Mouse (Mus musculus) hindbrain, embryonic 11.5 days (tissue): ENCODE data around the gene Kcnab1. TPM values are rescaled to one million over a fixed set of nuclear protein-coding genes. Genes with fewer than 3 reads are reported as not detected.

Experiments used
- ATAC-seq: fragments of 200-750 bp; cut with Nextera tagmentation; 2 replicates; pipeline ENCODE4 v1.8.0; 2017; ENCODE audit warnings: mild to moderate bottlenecking, moderate TSS enrichment, moderate library complexity; ENCODE audit not compliant: low FRiP score
- DNase-seq: peaks from one replicate; pipeline ENCODE4 v3.0.0-alpha.2; 2015; ENCODE audit warnings: low spot score
- H3K27ac ChIP-seq: fragments of 300-500 bp; sonication (generic); 2 replicates; pipeline ENCODE4 v1.5.1; 2014; ENCODE audit warnings: mild to moderate bottlenecking, low read depth, low read length
- H3K27me3 ChIP-seq: fragments of 300-500 bp; sonication (generic); 2 replicates; pipeline ENCODE4 v1.6.1; 2014; ENCODE audit warnings: mild to moderate bottlenecking, low read length, moderate library complexity, mixed read lengths; ENCODE audit not compliant: control insufficient read depth, insufficient read depth
- H3K36me3 ChIP-seq: fragments of 300-500 bp; sonication (generic); 2 replicates; pipeline ENCODE4 v1.6.1; 2014; ENCODE audit warnings: mild to moderate bottlenecking, low read length, moderate library complexity, mixed read lengths; ENCODE audit not compliant: control insufficient read depth, insufficient read depth
- H3K4me1 ChIP-seq: fragments of 300-500 bp; sonication (generic); replicated peaks from 2 replicates; pipeline ENCODE4 v1.6.1; 2014; ENCODE audit warnings: low read length, mixed read lengths; ENCODE audit not compliant: control insufficient read depth, insufficient read depth
- H3K4me2 ChIP-seq: fragments of 300-500 bp; sonication (generic); replicated peaks from 2 replicates; pipeline ENCODE4 v1.6.1; 2014; ENCODE audit warnings: mild to moderate bottlenecking, low read depth, low read length
- H3K4me3 ChIP-seq: fragments of 300-500 bp; sonication (generic); 2 replicates; pipeline ENCODE4 v1.5.1; 2014; ENCODE audit warnings: low read depth, low read length
- H3K9ac ChIP-seq: fragments of 300-500 bp; sonication (generic); 2 replicates; pipeline ENCODE4 v1.6.1; 2014; ENCODE audit warnings: low read depth, low read length
- H3K9me3 ChIP-seq: fragments of 300-500 bp; sonication (generic); 2 replicates; pipeline ENCODE4 v1.6.1; 2016; ENCODE audit warnings: low read length; ENCODE audit not compliant: control insufficient read depth
- WGBS: fragments of 180-500 bp; shearing (Covaris S2); extraction: QIAGEN DNeasy Blood & Tissue Kit; methylation state at CpG from one replicate; pipeline ENCODE4 v1.1.7; 2014; 5-methylcytosine and 5-hydroxymethylcytosine counted together
- polyA plus RNA-seq: library from polyadenylated mRNA; unstranded; fragments of >200 nt; fragmentation: Nextera tagmentation; extraction: Ambion mirVana; gene quantifications from 2 replicates; pipeline ENCODE4 v1.2.1, GENCODE M21; 2014

Kcnab1 gene
- polyA plus RNA-seq, 1 experiment from 2014 or later: 5.6 TPM

- ATAC-seq: no peak
- DNase-seq: no peak
- H3K4me1 ChIP-seq: no peaks in the 10 kb centered on the region
- WGBS: 82% methylated on average over 4 of the region's 4 CpGs
- H3K36me3 ChIP-seq: no peaks in the 10 kb centered on the region
- no peak overlapping the region for H3K4me2 ChIP-seq
- no peak overlapping the region for H3K9ac ChIP-seq
- H3K27ac ChIP-seq: no peak overlapping the region
- no peaks in the 10 kb centered on the region for H3K27me3 ChIP-seq
- H3K9me3 ChIP-seq: no peaks in the 10 kb centered on the region
- no peak overlapping the region for H3K4me3 ChIP-seq
These were observed 287.8 kb downstream of the Kcnab1 start for GRCm38 (mm10) chr3:65396835-65397504.

- WGBS: 94% methylated on average over 3 of the region's 3 CpGs
- H3K4me3 ChIP-seq: no peak overlapping the region
- H3K9ac ChIP-seq: no peak overlapping the region
These were observed 288.4 kb downstream of the Kcnab1 start for GRCm38 (mm10) chr3:65397566-65397965.

GRCm38 (mm10) chr3:65405781-65406180 is 296.6 kb downstream of the Kcnab1 start:
- WGBS: 79% methylated on average over 4 of the region's 4 CpGs
- Histone ChIP-seq H3K36me3 (no peaks in the 10 kb centered on the region), H3K4me3 (no peak overlapping the region), H3K27me3 (no peaks in the 10 kb centered on the region), H3K9ac (no peak overlapping the region), H3K27ac (no peak overlapping the region), H3K9me3 (no peaks in the 10 kb centered on the region), H3K4me1 (no peaks in the 10 kb centered on the region), H3K4me2 (no peak overlapping the region)
- DNase-seq (no peak), ATAC-seq (no peak)

More at GRCm38 (mm10) chr3:65397566-65397965, 288.4 kb downstream of the Kcnab1 start:
- no peaks in the 10 kb centered on the region for H3K9me3 ChIP-seq
- H3K27me3 ChIP-seq: no peaks in the 10 kb centered on the region
- no peak overlapping the region for H3K27ac ChIP-seq
- H3K4me2 ChIP-seq: no peak overlapping the region
- no peaks in the 10 kb centered on the region for H3K4me1 ChIP-seq
- no peaks in the 10 kb centered on the region for H3K36me3 ChIP-seq
- DNase-seq (no peak), ATAC-seq (no peak)

GRCm38 (mm10) chr3:65407891-65408290 is 298.7 kb downstream of the Kcnab1 start:
- DNase-seq (no peak), ATAC-seq (no peak)
- no peak overlapping the region for H3K9ac ChIP-seq
- H3K4me3 ChIP-seq: no peak overlapping the region
- H3K9me3 ChIP-seq: no peaks in the 10 kb centered on the region
- no peak overlapping the region for H3K4me2 ChIP-seq
- H3K27me3 ChIP-seq: no peaks in the 10 kb centered on the region
- H3K36me3 ChIP-seq: no peaks in the 10 kb centered on the region
- H3K27ac ChIP-seq: no peak overlapping the region
- no peaks in the 10 kb centered on the region for H3K4me1 ChIP-seq

- Histone ChIP-seq H3K9me3 (no peaks in the 10 kb centered on the region), H3K4me2 (no peak overlapping the region), H3K27ac (no peak overlapping the region), H3K9ac (no peak overlapping the region), H3K4me3 (no peak overlapping the region), H3K4me1 (no peaks in the 10 kb centered on the region), H3K27me3 (no peaks in the 10 kb centered on the region), H3K36me3 (no peaks in the 10 kb centered on the region)
- DNase-seq: no peak
- no peak for ATAC-seq
These were observed 307.4 kb downstream of the Kcnab1 start for GRCm38 (mm10) chr3:65416571-65416970.

- no peak overlapping the region for H3K4me3 ChIP-seq
- no peaks in the 10 kb centered on the region for H3K4me1 ChIP-seq
- no peak overlapping the region for H3K27ac ChIP-seq
- no peak overlapping the region for H3K9ac ChIP-seq
- no peak overlapping the region for H3K4me2 ChIP-seq
- H3K36me3 ChIP-seq: no peaks in the 10 kb centered on the region
- no peaks in the 10 kb centered on the region for H3K27me3 ChIP-seq
- 58% methylated on average over 5 of the region's 5 CpGs for WGBS
- DNase-seq (no peak), ATAC-seq (no peak)
- H3K9me3 ChIP-seq: no peaks in the 10 kb centered on the region
These were observed 308.9 kb downstream of the Kcnab1 start for GRCm38 (mm10) chr3:65417913-65418594.

GRCm38 (mm10) chr3:65419706-65420105 is 310.5 kb downstream of the Kcnab1 start:
- ATAC-seq: no peak
- no peak overlapping the region for H3K27ac ChIP-seq
- 90% methylated on average over 3 of the region's 3 CpGs for WGBS
- H3K4me3 ChIP-seq: no peak overlapping the region
- H3K4me2 ChIP-seq: no peak overlapping the region
- H3K9ac ChIP-seq: no peak overlapping the region
- H3K4me1 ChIP-seq: no peaks in the 10 kb centered on the region
- no peaks in the 10 kb centered on the region for H3K36me3 ChIP-seq
- no peaks in the 10 kb centered on the region for H3K27me3 ChIP-seq
- H3K9me3 ChIP-seq: no peaks in the 10 kb centered on the region
- DNase-seq: no peak
